Mouse (Mus musculus) heart, postnatal 4 days (tissue): Measurements from ENCODE around the gene Ccdc169. TPM values are rescaled to one million over a fixed set of nuclear protein-coding genes. Genes with fewer than 3 reads are reported as not detected.
"Not testable (repeated sequence)": the region's sequence is repeated elsewhere in the genome, so short reads cannot be mapped to it uniquely, and the experiment has no call there.

Experiments
- DNase-seq: peaks from one replicate; pipeline ENCODE4 v3.0.0; 2021
- microRNA-seq, 2 experiments: library from miRNA; unstranded; fragments of <30 nt; microRNA quantifications; one replicate each; pipeline ENCODE4 v1.2.0; 2021 to 2022
- total RNA-seq, 2 experiments: library from RNA; stranded (reverse); gene quantifications; 2 replicates each; pipeline ENCODE4 v1.2.3; 2021

Gene Ccdc169
- total RNA-seq, 2 experiments from 2014 or later = 0.18 TPM; not detected in 1

GRCm38 (mm10) chr3:55195581-55196327 is 58.6 kb downstream of the Ccdc169 start:
- DNase-seq = no peak

DNA sequence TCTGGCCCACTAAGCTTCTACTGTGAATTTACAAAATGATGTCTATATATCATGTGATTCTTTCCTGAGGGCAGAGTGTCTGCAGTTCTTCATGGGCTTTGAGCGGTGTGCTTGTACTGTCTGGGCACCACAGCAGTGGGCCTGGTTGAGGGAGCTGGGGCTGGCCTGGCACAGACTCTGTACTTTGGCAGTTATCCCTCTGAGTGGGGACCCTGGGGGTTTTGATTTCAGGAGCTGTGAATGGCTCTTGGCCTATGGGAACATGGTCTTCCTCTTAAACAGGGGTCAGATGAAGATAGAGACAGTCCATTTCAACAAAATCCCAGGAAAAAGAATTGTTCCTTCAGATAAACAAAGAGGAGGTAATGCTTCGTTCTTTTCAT is 59.2 kb downstream of the Ccdc169 start:
- DNase-seq = no peak

- not testable (repeated sequence) for DNase-seq
Measured at GRCm38 (mm10) chr3:55203621-55204020, 66.5 kb downstream of the Ccdc169 start.

DNA sequence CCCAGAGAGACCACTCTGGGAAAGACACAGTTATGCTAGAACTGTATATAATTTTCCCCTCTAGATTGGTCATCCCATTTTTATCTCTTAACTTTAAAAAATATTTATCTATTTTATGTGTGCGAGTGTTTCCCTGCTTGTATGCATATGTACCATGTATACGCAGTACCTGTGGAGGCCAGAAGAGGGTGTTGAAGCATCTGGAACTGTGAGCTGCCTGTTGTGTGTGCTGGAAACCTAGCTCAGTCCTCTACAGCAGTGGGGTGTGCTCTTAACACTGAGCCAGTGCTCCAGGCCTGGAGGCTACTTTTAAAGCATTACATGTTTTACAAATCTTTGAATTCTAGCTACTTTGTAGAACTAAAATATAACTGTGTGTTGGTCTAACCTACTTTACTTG is 69.3 kb downstream of the Ccdc169 start:
- DNase-seq = no peak

- DNase-seq = no peak
Measured at GRCm38 (mm10) chr3:55207665-55208064, 70.5 kb downstream of the Ccdc169 start.

DNA sequence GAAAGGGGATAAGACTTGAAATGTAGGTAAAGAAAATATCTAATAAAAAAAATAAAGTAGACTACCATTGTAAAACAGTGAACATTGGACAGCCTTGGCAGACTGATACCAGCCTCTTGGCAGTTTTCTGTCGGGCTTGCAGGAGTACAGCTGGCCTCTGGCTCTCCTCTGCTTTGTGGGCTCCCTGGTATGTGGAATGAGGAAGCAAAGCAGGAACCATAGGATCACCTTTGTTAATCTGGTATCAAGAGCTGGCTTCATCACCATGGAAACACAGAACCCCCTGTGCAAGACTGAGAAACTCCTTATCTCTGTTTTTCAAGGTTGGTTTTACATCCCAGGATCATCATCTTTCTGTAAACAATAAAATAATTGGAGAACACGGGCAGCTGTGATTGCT is 75.1 kb downstream of the Ccdc169 start:
- no peak for DNase-seq

DNA sequence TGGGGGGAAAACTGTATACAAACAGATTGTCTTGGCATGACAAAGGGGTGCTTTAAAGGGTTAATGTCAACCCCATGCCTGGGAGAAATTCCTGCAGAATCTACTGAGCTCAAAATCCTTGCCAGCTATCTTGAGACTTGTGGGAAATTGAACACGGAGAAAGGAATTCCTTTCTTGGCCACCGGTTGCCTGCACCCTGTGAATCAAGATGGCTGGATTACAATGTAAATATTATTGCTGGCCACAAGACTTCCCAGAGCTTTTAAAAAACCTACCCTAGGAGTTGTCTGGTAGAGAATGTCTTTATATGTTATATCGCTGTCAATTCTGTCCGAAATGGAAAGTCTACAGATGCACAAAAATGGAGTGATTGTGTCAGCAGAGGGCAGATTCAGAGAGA is 76.6 kb downstream of the Ccdc169 start:
- no peak for DNase-seq

DNA sequence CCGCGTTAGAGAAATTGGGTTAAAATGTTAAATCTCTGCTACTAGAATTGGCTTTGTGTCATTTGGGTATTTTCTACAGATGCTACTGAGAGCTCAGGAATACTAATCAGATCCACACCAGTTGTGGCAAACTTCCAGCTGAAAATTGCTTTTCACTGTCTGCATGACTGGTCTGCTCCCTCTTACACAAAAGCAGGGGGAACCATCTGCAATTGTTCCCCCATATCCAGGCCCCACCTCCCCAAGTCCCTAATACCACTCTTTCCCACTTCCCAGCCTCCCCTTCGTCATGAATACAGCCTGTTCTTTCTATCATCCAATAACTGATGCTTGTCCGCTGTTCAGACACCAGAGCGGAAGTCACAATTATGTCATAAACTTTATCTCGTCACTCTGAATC is 77.3 kb downstream of the Ccdc169 start:
- DNase-seq = no peak

DNA sequence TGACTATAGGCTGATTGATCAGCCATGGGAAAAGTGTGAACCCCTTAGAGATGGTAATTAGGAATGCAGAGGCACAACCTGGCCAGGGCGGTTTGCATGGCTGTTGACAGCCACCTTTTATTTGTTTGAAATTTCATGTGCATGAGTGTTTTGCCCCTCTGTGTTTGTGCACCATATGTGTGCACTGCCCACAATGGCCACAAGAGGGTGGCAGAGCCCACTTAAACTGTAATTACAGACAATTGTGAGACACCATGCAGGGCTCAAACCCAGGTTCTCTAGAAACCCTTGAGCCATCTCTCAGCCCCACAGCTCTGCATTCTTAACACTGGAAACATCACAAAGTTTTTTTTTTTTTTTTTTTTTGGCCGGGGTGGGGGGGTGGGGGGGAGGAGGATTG is 85.4 kb downstream of the Ccdc169 start:
- no peak for DNase-seq

Small RNA genes lying within 50 kb of the gene (microRNA-seq; reads per million reads assigned to microRNA genes)
- 0 reads per million in 2 experiments for gene Gm22029

Other genes with a start within 250 kb of the Ccdc169 start
- gene Sertm1, start 221.5 kb upstream of the Ccdc169 start, total RNA-seq = under 1 TPM; 0.57 to 0.77 TPM
- under 1 TPM; 0.88 to 0.91 TPM for gene Ccna1, start 81.8 kb upstream of the Ccdc169 start, total RNA-seq
- gene Spg20, start 25.2 kb upstream of the Ccdc169 start, total RNA-seq = 10 to 100 TPM; 43.4 to 48.1 TPM
- gene Sohlh2, start 44.7 kb downstream of the Ccdc169 start, total RNA-seq = under 1 TPM in 1 of 2 experiments, not detected in 1; 0.19 TPM
- gene Dclk1, start 105.0 kb downstream of the Ccdc169 start, total RNA-seq = 10 to 100 TPM; 13.8 to 14.0 TPM